20 mouse cellular contexts compared by ENCODE assay signal in genomic region chr1:156463981-156464853, GRCm38 (mm10). TPM values are rescaled to one million over a fixed set of nuclear protein-coding genes. Genes with fewer than 3 reads are reported as not detected.
A peak's percentile ranks its signal among the peaks of the same experiment; 100 is the strongest.
DNase-seq lines count a peak whose midpoint lies in the region; ATAC-seq and TF ChIP-seq lines count a peak whose summit lies in the region.
"Had no signal": no experiment of that assay in that cellular context is flagged by ENCODE, and none has a peak within 500 bp of the region (broad histone marks: within the 10 kb centered on the region; RNA-seq: fewer than 3 reads in every experiment).

No protein-coding gene starts in this region.

- 79% methylated on average over 8 of the region's 8 CpGs for WGBS in heart, embryonic 12.5 days
- 71% methylated on average over 8 of the region's 8 CpGs for WGBS in liver, postnatal 0 days (ENCODE audit: insufficient replicate concordance)
- 90% methylated on average over 8 of the region's 8 CpGs for WGBS in midbrain, embryonic 15.5 days

- DNase-seq in heart, adult 9 months (ENCODE audit: low spot score in 2 of 2): peak; percentile 18 to 43
- DNase-seq in R1 (ENCODE audit: low read depth, low spot score): peak; percentile 32
- DNase-seq in heart, postnatal 14 days: peak; percentile 46 to 47
- DNase-seq in lung, postnatal 14 days: peak; percentile 67
- DNase-seq in liver, postnatal 0 days: no peak
- DNase-seq: cerebellum, postnatal 14 days; gastrocnemius, postnatal 14 days; kidney, postnatal 4 days; right cerebral cortex, adult 18-20 months had no signal

- intact Hi-C loops in heart, postnatal 14 days (cut with DNase I): no loop called here

- no peak overlapping the region for H3K4me3 ChIP-seq in heart, embryonic 12.5 days
- no peak overlapping the region for H3K4me3 ChIP-seq in liver, postnatal 0 days (ENCODE audit: low read depth, low read length)
- no peak overlapping the region for H3K4me3 ChIP-seq in midbrain, embryonic 15.5 days
- H3K4me3 ChIP-seq: embryonic facial prominence, embryonic 13.5 days; hindbrain, embryonic 13.5 days; intestine, embryonic 15.5 days; limb, embryonic 12.5 days; liver, embryonic 12.5 days; neural tube, embryonic 13.5 days had no signal

- no peak for TF ChIP-seq CTCF in liver, postnatal 0 days (IDR thresholded peaks at IDR 0.05; ENCODE audit: low read depth)

- H3K9me3 ChIP-seq in heart, embryonic 12.5 days (replicated peaks): no peaks in the 10 kb centered on the region; the same call in 1 of the 2 replicates
- no peaks in the 10 kb centered on the region for H3K9me3 ChIP-seq in liver, postnatal 0 days (ENCODE audit: low read length)
- no peaks in the 10 kb centered on the region for H3K9me3 ChIP-seq in midbrain, embryonic 15.5 days
- H3K9me3 ChIP-seq: intestine, embryonic 15.5 days had no signal

- peaks cover 31% of the 10 kb centered on the region for H3K36me3 ChIP-seq in heart, embryonic 12.5 days
- H3K36me3 ChIP-seq in liver, postnatal 0 days (replicated peaks; ENCODE audit: insufficient read depth, low read length): 0 out of 2 replicates have a peak, but pooled peaks cover 17% of the 10 kb centered on the region
- no peaks in the 10 kb centered on the region for H3K36me3 ChIP-seq in midbrain, embryonic 15.5 days (replicated peaks)

- no peak overlapping the region for H3K4me2 ChIP-seq in heart, embryonic 12.5 days
- H3K4me2 ChIP-seq in liver, postnatal 0 days (ENCODE audit: low read depth, low read length): no peak overlapping the region
- no peak overlapping the region for H3K4me2 ChIP-seq in midbrain, embryonic 15.5 days
- H3K4me2 ChIP-seq: embryonic facial prominence, embryonic 13.5 days; hindbrain, embryonic 13.5 days; intestine, embryonic 15.5 days; limb, embryonic 12.5 days; liver, embryonic 12.5 days; midbrain, embryonic 11.5 days; neural tube, embryonic 13.5 days had no signal

- H3K9ac ChIP-seq in heart, embryonic 12.5 days: no peak overlapping the region
- no peak overlapping the region for H3K9ac ChIP-seq in liver, postnatal 0 days (replicated peaks)
- H3K9ac ChIP-seq in midbrain, embryonic 15.5 days: no peak overlapping the region
- H3K9ac ChIP-seq: embryonic facial prominence, embryonic 13.5 days; hindbrain, embryonic 13.5 days; intestine, embryonic 15.5 days; limb, embryonic 12.5 days; liver, embryonic 12.5 days; neural tube, embryonic 13.5 days had no signal

- no peak for TF ChIP-seq EP300 in liver, postnatal 0 days (IDR thresholded peaks at IDR 0.05; ENCODE audit: low read depth)

- no peak for ATAC-seq in heart, embryonic 12.5 days (ENCODE audit: insufficient number of reproducible peaks, low FRiP score)
- no peak for ATAC-seq in liver, postnatal 0 days
- ATAC-seq in midbrain, embryonic 15.5 days (replicated peaks): no peak
- ATAC-seq: forebrain, embryonic 14.5 days; intestine, embryonic 15.5 days; liver, embryonic 12.5 days; Patski had no signal

- peaks cover 36% of the 10 kb centered on the region for H3K4me1 ChIP-seq in heart, embryonic 12.5 days (replicated peaks)
- peaks cover 33% of the 10 kb centered on the region for H3K4me1 ChIP-seq in liver, postnatal 0 days (ENCODE audit: insufficient read depth)
- no peaks in the 10 kb centered on the region for H3K4me1 ChIP-seq in midbrain, embryonic 15.5 days
- H3K4me1 ChIP-seq: embryonic facial prominence, embryonic 13.5 days; hindbrain, embryonic 13.5 days; limb, embryonic 12.5 days; neural tube, embryonic 13.5 days had no signal

- no peak overlapping the region for H3K27ac ChIP-seq in heart, embryonic 12.5 days (ENCODE audit: poor library complexity, severe bottlenecking)
- no peak overlapping the region for H3K27ac ChIP-seq in liver, postnatal 0 days (ENCODE audit: low read depth)
- H3K27ac ChIP-seq in midbrain, embryonic 15.5 days: no peak overlapping the region
- H3K27ac ChIP-seq: embryonic facial prominence, embryonic 13.5 days; hindbrain, embryonic 13.5 days; intestine, embryonic 15.5 days; limb, embryonic 12.5 days; liver, embryonic 12.5 days; neural tube, embryonic 13.5 days had no signal

- H3K27me3 ChIP-seq in heart, embryonic 12.5 days (replicated peaks): no peaks in the 10 kb centered on the region
- H3K27me3 ChIP-seq in liver, postnatal 0 days (ENCODE audit: insufficient read depth, low read length): no peaks in the 10 kb centered on the region
- no peaks in the 10 kb centered on the region for H3K27me3 ChIP-seq in midbrain, embryonic 15.5 days (replicated peaks)
- H3K27me3 ChIP-seq: embryonic facial prominence, embryonic 13.5 days; hindbrain, embryonic 13.5 days; intestine, embryonic 15.5 days; limb, embryonic 12.5 days; liver, embryonic 12.5 days; neural tube, embryonic 13.5 days; Patski had no signal

RNA-seq across cellular contexts. Expression of gene Soat1, which starts 9.9 kb away (rescaled TPM):
- polyA plus RNA-seq in heart, embryonic 12.5 days (2016; fragmentation: Nextera tagmentation; extraction: Ambion mirVana): 48.3 and 48.9 TPM in 2 replicates
- 10 to 100 TPM; 15.1 to 17.1 TPM for total RNA-seq in heart, postnatal 14 days (2021)
- 42.5 and 43.9 TPM in 2 replicates for polyA plus RNA-seq in liver, postnatal 0 days (2015; fragmentation: Nextera tagmentation; extraction: Ambion mirVana)
- 9.1 and 9.2 TPM in 2 replicates for polyA plus RNA-seq in midbrain, embryonic 15.5 days (2015; fragmentation: Nextera tagmentation; extraction: Ambion mirVana)

RNA-seq across cellular contexts. Expression of gene Axdnd1, which starts 43.3 kb away (rescaled TPM):
- polyA plus RNA-seq in heart, embryonic 12.5 days (2016; fragmentation: Nextera tagmentation; extraction: Ambion mirVana): 0.13 and 0.48 TPM in 2 replicates
- total RNA-seq in heart, postnatal 14 days (2021): under 1 TPM in 1 of 2 experiments, not detected in 1; 0.61 TPM
- polyA plus RNA-seq in liver, postnatal 0 days (2015; fragmentation: Nextera tagmentation; extraction: Ambion mirVana): not detected in 2 replicates
- polyA plus RNA-seq in midbrain, embryonic 15.5 days (2015; fragmentation: Nextera tagmentation; extraction: Ambion mirVana): 0.11 and 0.12 TPM in 2 replicates
- total RNA-seq: gastrocnemius, postnatal 14 days had no signal
- polyA plus RNA-seq: liver, embryonic 12.5 days had no signal

RNA-seq across cellular contexts. Expression of gene Gm10031, which starts 59.6 kb away (rescaled TPM):
- 0.06 and 0.40 TPM in 2 replicates for polyA plus RNA-seq in heart, embryonic 12.5 days (2016; fragmentation: Nextera tagmentation; extraction: Ambion mirVana)
- 10 to 100 TPM; 39.9 to 45.6 TPM for total RNA-seq in heart, postnatal 14 days (2021)
- 0.14 and 0.29 TPM in 2 replicates for polyA plus RNA-seq in liver, postnatal 0 days (2015; fragmentation: Nextera tagmentation; extraction: Ambion mirVana)
- polyA plus RNA-seq in midbrain, embryonic 15.5 days (2015; fragmentation: Nextera tagmentation; extraction: Ambion mirVana): 0.38 and 0.45 TPM in 2 replicates
